Mouse (Mus musculus) cerebellum, postnatal 36 days (tissue): ENCODE measurements around the gene Steap4.
"Not testable (repeated sequence)": the region's sequence is repeated elsewhere in the genome, so short reads cannot be mapped to it uniquely, and the experiment has no call there.

Source experiments
- DNase-seq, 2 experiments: peaks; one replicate each; pipeline ENCODE4 v3.0.0; 2021 to 2022; ENCODE audit warnings: mixed read lengths in 2 of 2

The Steap4 gene

DNA sequence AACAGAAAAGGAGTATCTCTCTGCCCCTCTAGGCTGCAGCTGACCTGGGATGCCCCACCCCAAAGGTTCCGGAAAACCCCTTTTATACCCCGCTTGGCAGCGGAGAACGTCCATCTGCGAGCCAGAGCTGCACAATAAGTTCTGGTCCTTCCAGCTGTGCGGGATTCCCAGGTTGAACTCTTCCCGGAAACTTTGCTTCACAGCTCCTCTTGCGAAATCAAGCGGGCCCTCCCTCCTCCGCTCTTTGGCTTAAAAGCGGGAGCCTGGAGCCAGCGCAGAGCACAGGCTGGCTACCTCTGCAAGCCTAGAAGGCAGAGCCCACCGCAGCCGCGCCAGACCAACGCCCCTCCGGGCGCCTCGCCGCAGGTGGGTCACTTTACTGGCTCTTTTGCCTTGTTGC lies at the start of gene Steap4:
Gene Steap4 (plus strand): TSS at position 282 of the 400 bp plus-strand sequence.
- DNase-seq = no peak

DNA sequence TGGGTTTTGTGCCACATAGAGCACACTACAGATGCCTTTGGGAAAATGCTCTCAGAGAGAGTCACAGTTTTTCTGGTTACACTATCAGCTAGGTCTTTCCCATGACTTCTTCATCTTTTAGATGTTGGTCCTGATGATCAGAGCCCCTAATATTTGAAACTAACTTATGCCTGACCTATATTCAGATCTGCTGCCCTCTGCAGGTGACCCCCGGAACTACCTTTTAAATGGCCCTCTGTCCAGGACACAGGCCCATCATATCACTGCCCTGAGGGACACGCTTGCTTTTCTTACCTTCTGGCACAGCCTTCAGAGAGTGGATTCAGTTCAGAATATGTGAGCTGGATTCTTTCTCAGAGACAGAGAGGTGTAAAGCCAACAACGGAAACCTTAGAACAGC lies 48.3 kb upstream of the Steap4 start:
- no peak for DNase-seq

DNA sequence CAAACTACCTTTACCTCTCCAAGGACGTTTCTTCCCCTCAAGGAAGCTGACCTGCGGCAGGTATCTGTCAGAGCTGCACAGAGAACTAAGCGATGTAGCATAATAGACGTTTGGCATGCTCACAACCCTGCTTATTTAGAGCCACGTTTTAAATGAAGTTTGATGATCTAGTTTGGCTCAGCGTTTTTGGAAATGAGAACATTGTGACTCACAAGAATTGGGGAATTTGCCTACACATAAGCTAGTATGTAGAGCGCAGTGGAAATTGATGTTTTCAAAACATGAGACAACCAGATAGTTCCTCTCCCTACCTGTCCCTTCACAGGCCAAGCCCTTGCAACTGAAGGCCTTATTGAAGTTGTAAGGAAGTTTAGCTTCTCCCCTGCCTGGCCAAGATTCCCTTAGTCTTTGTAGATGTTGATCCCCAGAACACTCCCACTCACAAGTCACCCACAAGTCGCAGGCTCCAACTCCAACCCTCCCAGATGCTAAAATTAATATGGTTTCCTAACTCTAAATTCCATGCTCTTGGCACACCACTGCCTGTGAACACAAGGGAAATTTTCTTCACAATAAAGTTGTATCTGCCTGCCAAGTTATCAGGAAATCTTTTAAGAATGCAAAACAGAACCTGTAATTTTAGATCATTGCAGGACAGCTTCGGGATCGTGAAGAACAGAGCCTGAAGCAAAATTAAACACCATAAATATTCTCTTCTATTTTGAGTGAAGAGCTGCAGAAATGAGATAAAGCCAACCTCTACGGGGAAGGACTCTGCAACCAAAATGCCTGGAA lies 42.6 kb upstream of the Steap4 start:
- DNase-seq = no peak

DNA sequence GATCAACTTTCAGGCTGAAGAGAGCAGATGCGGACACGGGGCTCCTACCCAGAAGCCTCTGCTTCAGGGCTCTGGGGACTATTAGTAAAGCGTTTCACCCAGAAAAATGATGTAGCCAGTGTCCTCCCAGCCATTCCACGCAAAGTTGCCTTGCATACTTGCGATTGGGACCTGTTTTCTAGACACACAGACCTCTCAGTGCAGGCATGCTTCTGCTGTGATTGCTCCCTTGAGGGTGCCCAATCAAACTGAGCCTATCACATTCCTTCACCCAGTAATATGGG lies 42.0 kb upstream of the Steap4 start:
- DNase-seq = no peak

DNA sequence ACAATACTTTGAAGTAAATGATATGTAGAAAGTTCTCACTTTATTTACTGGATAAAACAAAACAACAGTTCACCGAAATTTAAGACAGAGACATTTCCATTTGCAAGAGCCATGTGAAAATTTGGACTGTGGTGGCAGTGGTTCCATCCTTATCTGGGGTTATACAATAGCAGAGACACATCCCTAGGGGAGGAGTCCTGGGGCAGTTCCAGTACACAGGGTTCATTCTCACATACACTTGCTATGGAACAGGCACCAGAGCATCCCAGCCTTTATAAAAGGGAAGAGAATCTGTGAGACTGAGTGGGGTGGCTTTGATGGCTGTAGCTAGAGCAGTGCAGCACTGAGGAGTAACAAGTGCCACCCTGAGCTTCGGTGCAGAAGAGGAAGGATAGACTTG lies 40.6 kb upstream of the Steap4 start:
- DNase-seq = no peak

DNA sequence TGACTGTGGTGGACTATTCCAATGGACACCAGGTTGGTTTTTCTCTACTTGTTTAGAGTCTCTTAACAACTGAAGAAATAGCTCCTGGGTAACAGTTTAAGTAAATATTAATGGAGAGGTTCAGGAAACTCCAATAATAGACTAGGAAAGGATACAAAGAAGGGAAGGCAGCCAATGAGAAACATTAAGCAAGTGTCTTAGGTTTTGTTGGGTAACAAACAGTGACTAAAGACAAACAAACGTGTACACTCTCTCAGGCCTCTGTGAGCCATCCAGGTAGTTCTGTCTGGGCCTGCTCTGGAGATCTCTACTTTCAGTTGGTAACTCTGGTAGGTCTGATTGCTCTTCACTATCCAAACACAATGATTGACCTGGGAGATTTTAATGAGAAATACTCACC lies 37.5 kb upstream of the Steap4 start:
- DNase-seq = no peak

DNA sequence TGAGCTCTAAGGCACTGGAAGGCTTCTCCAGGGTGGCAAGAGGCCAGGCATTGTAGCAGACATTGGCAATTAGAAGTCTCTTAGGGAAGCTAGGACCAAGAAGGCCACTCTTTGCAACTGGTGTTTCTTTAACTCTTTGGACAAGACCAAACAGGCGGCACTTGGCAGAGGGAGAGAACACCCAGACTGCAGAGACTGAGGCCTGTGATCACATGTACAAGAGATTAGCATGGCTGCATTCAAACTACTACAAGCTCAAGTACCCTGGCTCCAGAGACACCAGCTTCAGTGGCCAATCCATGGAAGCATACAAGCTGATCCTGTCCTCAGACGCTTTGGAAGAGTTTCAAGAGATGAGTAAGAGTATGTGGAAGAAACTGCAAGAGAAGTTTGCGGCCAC lies 36.6 kb upstream of the Steap4 start:
- DNase-seq = no peak

DNA sequence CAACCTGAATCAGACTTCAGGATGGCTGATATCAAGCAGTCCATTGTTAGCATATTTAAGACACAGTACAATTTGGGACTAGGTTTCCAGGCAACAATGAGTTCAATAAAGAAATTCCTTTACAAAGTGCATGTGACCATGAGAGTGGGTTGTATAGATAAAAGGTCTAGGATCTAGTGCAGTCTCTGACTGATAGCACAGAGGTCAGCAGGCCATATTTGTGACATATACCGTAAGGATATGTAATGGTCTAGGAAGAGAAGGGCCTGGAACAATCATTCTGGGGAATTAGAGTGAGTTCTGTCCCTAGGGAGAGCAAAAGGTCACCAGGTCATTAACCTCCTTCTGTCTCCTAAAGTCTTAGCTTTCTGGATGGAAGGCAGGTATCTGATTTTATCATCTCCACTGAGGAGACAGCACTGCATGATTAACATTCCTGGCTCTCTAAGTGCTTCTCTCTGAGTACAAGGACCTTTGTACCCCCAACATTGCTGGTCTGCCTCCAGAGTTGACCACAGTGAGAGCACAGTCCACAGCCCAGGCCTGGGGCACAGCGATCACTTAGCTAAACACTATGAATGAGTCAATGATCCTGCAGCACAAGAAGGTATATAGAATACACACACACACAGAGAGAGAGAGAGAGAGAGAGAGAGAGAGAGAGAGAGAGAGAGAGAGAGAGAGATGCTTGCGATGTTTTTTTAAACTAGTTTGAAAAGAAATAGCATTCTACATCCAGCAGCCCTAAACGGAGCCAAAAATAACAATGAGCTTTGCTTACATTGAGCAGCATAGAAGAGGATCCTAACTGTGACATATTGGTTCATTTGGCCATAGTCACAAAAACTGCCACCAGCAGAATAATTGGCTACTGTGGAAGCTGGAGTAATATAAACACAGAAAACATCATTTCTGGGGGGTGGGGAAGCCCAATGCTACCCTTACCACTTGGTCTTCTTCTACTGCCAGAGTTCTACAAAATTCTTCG lies 27.7 kb upstream of the Steap4 start:
- no peak for DNase-seq

DNA sequence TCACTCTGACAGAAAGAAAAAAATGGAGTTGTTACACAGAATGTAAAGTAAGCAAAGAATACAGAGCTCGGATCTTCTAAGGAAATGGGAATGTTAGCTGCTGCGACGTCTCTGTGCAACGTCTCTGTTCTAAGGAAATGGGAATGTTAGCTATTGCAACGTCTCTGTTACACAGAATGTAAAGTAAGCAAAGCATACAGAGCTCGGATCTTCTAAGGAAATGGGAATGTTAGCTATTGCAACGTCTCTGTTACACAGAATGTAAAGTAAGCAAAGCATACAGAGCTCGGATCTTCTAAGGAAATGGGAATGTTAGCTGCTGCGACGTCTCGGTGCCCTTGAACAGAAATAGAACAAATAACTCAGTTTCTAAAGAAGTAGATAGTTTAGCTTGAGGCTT lies 26.8 kb upstream of the Steap4 start:
- DNase-seq = not testable (repeated sequence)

DNA sequence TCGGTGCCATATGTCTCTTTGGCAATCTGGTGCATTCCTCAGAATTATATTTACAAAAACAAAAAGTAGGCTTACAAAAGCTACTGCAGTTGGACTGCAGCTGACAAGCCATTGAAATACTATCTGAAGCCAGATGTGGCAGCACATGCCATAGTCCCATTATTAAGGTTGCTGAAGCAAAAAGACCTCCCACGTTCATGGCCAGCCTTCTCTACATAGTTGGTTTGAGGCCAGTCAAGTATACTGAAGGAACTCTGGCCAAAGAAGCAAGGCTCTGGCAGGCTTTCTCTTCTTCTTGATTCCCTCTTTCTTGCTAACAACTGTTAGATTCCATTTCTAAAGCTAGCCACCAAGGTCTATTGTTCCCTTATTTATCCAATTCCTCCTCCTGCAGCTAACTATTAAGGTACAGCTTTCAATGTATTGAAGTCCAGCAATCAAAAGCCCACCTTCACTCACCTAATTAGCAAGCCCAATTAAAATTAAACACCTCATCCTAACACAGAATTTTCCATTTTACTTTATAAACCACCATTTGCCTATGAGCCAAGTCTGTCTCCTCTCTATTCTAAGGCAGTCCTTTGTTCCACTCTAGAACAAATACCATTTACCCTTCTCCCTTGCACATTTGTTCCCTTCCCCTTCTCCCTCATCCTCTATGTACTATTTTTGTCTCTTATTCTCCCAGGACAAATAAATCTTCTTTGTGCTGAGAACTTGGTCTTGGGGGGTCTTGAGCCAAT lies 26.2 kb upstream of the Steap4 start:
- DNase-seq = no peak

DNA sequence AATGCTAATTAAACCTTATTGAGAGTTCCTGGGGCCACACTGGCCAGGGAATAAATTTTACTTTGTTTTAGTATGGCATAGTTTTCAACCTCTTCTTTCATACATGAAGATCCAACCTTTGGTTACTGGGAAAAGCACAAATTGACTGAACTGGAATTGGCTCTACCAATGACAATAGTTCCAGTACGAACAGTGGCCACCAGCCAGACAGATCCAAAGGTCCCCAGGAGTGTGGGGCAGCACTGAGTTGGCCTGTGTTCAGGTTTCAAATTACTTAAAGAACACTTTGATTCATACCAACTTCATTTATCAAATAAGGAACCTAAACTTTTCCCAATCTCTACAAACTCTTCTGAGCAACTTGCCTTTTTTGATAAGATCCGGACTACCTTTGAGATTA lies 5.4 kb upstream of the Steap4 start:
- no peak for DNase-seq

DNA sequence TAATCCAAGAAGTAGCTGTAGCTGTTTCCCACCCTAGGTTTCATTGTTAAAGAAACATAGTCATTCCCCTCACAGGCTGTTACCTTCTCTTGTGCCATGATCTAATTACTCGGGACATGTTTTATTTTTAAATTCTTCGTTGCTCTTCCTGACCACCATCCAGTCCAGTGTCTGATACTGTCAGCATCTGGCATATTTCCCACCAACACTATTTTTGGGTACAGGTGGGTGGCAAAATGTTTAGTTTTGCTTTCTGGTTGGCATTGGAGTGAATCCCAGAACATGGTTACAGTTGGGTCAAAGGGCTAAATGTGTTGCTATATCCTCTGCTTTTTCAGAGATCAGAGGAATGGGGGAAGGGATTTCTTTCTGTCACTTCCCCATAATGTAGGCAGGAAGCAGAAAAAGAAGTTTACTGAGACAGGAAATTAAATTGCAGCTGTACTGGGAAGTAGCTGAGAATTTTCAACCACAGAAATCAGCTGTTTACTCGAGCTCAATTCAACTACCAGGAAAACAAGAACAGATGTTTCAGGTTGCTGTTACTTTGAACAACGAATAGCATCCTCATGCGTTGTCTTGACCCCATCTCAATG lies 4.8 kb upstream of the Steap4 start:
- no peak for DNase-seq

DNA sequence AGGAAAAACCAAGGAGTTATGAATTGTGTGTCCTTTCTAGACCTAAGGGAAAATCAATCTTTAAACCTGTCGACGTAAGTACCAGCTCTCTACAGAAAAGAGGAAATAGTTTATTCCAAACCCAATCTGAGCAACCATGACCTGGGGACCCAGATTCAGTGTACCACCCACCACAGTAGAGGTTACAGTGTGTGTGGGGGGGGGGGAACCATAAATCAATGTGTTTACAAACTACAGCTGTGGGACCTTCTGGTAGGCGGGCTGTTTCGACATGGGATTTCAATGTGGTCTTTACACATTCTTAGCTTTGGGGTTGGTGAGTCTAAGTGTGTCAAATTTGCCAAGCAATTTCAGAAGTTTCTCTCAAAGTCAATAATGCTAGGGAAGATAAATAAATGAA lies 2.2 kb upstream of the Steap4 start:
- no peak for DNase-seq

DNA sequence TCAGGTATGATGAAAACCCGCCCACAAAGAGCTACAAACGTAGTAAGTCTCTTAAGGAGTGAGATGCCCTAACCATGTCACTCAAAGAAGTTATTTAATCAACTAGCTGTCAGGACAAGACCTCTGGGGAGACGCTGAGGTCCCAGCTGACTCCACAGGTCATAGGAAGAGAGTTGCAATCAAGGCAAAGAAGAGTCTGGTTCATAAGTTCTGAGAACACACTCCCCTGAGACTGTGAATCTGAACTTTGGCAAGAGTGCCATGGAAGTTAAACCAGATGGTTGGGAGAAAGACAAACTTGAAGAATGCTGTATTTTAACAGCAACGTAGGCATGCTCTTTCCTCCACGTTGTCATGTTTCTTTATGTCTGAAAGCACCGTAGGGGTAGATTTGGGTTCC lies 971 bp upstream of the Steap4 start:
- no peak for DNase-seq

DNA sequence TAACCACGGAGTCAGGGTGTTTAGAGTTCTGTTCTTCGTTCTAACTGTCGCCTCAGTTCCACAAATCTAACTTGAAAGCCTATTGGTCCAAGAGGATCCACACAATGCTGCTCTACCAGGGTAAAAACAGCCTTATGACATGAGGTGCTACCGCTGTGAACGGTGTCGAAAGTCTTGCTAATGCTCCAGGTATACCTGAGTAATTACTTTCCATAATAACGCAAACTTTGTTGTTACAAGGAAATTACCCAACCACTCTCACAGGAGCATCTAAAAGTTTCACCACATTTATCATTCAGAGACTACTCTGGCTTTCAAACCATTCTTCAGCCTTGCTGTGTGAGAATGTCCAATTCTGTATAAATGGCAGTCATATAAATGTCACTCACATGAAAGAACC lies 856 bp downstream of the Steap4 start:
- DNase-seq = no peak

DNA sequence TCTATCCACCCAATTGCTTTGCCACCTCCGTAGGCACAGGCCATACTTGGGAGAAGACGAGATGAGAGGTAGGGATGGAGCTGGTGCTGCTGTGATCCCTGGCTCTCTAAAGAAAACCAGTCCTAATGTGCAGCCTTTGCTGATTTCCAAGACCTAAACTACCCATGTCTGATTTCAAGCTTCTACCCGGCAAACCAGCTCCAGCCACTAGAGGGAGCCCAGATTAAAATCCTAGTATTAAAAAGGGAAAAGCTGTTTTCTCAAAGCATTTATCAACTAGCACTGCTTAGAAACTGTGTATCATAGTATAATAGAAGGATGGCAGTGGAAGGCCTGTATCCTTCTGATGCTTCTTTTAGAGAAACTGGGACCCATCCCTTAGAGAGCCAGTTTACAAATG lies 5.0 kb downstream of the Steap4 start:
- peak; percentile 57 to 70 for DNase-seq

DNA sequence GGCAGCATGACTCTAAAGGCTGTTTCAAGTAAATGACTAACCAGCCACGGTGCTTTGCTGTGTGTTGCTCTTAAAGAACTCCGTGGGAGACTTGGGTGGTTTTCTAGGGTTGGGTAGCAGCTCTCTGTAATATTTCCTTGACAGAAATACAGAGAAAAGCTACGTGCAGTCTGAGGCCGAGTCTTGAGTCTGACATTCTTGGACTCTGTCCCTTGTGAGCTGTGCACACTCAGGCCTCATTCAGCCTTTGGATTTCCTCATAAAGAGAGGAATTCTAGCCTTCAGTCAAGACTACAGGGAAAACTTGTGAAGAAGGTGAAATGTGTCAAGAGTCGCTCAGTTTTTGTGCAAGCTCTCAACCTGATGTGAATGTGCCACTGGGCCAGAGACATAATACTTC lies 7.9 kb downstream of the Steap4 start:
- no peak for DNase-seq

DNA sequence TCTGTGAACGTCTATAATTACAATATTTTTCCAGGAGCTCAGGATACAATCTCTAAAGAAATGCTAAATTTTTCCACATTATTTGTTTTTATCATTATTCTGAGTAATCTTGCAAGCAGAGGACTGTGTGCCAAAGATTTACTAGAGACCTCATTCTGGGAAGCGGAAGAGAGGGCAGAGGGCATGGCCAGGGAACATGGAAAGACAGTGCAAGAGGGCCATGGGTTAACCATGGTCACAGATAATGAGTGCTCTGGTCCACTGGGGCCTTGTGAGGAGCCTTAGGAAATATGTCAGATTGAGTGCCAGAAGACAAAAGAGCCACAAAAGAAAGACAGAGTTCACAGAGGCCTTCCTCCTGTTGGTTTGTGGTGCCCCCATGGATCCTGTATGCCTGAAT lies 12.0 kb downstream of the Steap4 start:
- DNase-seq = no peak

DNA sequence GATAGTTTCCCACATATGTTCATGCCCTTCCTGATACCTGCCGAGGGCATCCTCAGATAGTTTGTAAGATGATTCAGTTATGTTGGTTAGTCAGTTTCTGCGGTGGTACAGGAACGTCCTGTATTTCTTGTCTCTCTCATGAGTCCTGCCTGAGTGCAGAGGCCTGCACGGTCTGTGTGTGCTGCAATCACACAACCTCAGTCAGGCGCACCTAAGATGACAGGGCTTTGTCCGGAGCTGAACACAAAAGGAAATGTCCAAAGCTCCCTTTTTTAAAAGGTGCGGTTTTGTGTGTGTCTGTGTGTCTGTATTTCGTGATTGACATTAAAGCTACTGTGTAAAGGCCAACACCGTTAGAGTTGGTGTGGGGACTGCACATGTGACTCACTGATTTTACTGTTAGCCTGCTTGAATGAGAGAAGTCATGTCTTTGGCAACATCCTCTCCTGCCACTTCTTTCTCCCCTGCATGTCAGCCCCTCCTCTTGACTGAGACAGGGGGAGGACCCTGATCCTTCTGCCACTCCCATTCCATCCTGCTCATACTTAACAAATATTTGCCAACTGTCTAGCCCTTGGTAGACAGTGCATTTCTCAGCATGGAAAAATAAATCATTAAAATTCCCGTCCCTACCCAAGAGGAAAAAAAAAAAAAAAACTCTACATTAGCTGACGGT lies 14.4 kb downstream of the Steap4 start:
- no peak for DNase-seq

DNA sequence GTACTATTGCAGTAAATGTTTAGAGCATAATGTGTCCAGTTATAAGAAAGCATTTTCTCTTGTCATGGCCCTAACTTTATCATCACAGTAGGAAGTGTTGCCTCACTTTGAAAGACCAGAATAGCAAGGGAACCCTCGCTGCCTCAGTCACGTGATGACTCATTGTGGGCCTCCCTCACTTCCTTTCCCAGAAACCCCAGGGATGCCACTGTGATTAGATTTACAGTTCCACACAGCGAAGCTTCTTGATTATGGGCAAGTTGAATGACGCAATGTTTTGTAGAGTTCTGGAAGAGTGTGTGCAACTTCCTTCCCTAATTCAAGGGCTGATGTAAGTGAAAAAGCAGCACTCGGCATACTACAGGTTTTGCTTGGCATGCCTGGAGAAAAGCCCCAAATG lies 20.3 kb downstream of the Steap4 start:
- DNase-seq = no peak

DNA sequence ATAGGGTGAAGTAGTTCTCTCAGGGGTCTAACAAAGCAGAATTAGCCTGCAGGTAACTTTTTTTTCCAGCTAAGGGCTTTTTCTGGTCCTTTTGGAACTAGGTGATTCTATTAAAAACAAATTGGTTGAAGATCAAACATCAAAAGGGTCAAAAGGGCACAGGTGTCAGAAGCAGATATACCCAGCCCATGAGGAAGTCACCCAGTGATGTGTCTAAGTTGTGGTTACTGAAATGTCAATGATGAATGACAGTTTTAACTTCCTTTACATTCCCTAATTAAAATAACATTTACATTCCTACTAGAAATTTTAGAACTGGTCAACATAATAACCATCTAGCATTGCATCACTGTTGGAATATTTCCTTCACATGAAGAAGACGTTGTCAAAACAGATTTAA lies 27.7 kb downstream of the Steap4 start:
- no peak for DNase-seq

DNA sequence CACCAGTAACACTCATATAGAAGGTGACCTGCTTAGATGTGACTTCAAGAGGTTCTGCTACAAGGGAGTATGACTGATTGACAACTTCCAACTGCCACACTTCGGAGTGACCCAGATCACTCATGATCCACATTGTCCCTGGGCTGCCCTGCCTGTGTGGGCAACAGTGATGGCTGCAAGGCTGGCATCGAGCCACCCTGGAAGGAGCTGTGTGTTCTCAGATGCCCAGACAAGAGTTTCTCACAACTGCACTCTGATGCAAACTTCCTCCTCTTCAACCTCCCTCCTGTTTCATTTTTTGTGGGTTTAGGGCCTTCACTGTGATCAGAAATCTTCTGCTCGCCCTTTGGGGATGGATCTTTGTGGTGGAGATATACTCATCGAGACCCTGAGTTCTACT lies 28.2 kb downstream of the Steap4 start:
- DNase-seq = no peak

DNA sequence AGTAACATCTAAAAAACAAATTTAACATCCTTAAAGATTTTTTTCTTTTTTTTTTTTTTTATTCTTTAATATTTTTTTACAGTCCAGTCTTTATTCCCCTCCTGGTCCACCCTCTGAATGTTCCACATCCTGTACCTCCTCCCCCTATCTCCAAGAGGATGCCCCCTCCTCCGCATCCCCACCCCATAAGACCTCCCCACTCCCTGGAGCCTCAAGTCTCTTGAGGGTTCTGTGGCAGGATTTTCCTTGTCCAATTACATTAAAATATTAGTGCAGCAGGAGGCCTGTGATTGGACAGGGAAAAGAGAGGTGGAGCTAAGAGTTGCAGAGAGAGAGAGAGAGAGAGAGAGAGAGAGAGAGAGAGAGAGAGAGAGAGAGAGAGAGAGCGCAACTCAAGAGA lies 31.4 kb downstream of the Steap4 start:
- DNase-seq = not testable (repeated sequence)
